Mouse (Mus musculus) kidney, postnatal 25 days (tissue): ENCODE data around the gene Hoxc9.

Source experiments
- DNase-seq, 2 experiments: peaks; one replicate each; pipeline ENCODE4 v3.0.0; 2021; ENCODE audit warnings: mixed read lengths in 2 of 2

Gene Hoxc9

DNA sequence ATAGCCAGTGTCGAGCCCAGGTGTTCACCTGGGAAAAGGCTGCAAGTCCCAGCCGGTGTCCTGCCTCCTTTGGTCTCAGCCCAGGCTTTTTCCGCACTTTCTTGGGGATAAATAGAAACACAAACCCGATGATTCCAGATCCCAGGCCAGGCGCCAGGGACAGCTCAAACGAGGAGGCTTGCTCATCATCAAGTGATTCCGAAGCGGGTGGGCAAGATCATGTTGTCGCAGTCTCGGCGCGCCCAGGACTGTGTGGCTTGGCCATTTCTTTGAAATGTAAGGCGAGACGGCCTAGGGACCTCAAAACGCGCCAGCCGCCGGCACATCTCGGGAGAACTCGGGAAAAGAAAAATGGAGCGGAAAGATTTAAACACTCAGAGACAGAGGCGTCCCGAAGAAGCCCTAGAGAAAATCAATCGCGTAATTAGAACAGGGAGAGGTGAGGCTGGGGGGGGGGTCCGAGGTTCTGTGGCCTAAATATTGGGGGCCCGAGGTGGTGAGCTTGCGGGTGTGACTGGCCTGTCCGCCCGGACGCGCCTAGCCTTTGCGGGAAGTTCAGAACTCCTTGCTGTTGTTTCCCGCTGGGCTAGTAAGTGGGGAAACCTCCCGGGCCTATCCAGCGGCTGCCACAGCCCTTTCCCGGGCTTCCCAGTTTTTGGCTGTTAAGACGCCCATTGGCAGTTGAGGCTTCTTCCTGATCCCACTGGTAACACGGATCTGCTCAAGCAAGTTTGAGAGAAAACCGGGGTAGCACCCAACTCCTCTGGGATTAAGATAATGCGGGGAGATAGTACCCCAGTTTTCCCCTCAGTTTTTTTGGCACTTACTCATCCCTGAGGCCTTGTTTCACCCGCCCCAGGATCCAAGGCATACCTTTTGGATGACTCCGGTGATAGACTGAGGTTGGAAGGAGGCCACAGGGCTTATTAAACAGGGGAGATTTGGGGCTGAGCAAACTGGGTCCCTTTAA, 51.3 kb downstream of the Hoxc9 start:
- no peak for DNase-seq

DNA sequence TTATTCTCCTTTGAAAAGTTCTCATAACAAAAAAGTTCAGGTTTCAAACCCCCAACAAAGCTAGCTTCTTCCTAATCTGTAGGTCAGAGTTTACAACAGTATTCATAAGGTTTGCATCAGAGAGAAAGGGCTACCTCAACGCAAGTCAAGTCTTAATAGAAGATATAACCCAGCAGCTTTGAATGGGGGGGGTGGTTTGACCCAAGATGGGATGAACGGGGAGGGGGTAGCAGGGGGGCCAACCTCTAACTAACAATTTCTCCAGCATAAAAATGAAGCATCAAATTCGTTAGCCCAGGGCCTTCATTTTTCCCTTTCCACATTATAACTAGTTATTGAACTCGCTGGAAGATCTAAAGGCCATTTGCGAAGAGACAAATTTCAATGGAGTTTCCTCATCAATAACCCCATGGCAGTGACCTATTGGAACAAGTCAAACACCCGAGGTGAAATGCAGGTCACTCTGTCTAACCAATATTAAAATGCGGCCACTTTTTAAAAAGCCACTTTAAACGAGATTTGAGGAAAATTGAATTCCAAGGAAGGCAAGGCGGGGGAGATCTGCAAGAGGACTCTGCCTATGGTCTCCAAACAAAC, 52.8 kb downstream of the Hoxc9 start:
- DNase-seq: no peak

DNA sequence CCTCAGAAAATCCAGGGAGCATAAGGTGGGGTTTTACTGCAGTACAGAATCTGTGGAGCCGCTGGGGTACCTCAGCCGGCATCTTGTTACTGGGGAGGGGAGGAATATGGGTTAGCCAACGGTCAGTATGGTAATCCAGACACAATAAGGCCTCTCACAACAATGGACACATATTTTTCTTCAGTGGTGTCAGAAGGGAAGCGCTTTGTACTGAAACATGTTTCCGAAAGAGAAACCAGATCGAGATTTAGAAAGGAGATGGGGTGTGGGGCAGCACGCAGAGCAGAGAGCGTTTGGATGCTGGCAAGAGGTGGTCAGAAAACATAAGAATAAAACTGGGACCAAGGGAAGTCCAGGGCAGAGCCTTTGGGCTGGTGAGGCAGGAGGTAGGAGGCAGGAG, 53.9 kb downstream of the Hoxc9 start:
- no peak for DNase-seq

DNA sequence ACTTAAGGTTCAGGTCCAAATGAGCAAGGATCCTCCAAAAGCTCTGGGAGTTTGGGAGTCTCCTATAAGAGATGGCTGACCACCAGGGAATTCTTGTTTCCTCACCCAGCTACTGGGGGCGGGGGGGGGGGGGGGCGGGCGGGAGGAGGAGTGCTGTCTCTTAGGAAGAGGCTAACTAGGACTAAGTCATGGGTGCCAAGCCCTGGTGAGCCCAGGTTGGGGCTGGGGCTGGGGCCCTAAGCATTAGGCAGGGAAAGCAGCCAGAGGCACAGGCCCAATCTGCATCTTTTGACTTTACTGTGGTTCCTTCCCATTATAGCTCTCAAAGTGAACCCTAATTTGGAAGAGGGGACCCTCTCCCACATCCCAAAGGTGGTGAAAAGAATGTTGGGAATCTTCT, 55.9 kb downstream of the Hoxc9 start:
- DNase-seq: no peak

DNA sequence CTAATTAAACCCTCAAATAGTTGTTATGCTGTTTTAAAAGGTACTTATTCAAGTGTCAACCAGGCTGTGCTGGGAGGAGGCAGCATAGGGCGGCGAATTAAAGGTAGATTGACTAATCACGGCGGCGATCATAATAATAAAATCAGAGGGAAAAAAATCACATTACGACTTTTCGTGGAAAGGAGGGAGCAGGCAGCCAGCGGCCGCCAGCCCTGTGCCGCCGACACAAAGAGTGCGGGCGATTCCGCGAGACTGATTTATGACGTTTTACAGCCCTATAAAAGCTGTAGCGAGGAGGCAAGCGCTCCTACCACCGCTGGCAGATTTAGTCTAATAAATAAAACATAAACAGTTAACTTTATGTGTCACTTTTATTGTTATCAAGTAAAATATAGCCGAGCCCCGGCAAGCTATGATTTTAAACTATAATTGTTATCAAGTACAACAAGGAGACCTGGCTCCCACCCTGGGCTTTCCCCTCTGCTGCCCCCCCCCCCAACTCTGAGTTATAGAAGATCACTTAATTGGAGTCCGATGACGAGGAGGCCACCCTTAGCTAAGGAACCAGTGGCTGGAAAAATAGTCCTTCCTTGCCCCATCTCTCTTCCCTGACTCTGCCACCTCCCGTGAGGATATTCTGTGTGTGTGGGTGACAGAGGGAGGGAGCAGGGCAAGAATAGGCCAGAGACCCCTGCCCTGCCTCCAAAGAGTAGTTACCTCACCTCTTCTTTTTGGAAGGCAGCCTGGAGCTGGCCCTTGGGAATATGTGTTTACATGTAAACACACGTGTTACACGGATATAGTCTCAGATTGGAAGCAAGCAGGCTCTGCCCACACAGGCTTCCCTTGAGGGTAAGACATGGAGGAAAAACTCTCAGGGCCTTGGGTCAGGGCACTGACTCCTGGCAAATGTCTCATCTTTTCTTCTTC, 56.7 kb downstream of the Hoxc9 start:
- no peak for DNase-seq

DNA sequence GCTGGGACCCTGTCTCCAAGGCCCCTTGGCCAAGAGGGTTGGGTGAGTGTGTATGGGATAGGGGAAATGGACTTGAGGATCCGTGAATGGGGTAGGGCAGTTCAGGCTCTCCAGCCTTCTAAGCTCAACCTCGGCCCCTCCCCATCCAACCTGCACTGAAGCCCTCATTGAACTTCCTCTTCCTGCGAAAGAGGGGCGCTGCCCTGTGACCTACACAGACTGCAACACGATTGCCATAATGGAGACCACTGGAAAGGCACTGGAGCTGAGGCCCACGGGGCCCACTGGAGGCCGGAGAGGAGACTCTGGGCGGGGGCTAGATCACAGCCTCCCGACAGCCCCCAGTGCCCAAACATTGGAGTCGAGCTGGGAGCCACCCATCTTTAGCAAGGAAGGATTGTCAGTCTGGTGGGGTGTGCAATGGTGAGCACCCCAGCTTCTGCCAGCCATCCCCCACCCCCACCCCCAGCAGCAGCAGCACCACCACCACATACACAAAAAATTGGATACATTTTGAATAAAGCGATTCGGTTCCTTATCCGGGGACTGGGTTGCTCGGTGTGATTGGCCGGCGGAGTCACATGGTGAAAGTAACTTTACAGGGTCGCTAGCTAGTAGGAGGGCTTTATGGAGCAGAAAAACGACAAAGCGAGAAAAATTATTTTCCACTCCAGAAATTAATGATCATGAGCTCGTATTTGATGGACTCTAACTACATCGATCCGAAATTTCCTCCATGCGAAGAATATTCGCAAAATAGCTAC, 58.0 kb downstream of the Hoxc9 start:
- peak; percentile 41 to 75 for DNase-seq
